Mouse (Mus musculus) spleen, embryonic (tissue): Measurements from ENCODE around the gene Plb1.

Experiments used
- CTCF ChIA-PET: fragments of 350-600 bp; sonication (Branson Sonifier 250); formaldehyde crosslinking; loops from one replicate; lab custom pipeline; 2022; lab: Charles Lee

Gene Plb1

DNA sequence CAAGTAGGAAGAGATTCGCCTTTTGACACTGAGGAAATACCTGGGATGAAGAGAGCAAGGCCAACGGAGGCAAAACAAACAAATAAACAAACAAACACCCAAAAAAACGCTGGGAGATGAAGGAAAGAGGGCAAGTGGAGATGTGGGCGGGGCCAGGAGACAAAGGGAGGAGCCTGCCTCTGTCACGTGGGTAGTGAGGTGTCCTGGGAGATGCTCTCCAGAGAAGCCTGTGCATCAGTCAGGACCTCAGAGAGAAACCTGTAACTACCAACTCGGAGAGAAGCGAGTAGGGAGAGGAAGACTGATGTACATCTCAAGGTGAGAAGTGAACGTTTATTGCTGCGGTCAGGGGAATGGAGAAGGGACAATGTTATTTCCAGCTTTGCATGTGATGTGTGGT lies at the start of gene Plb1:
Gene Plb1 (plus strand): TSS at position 235 of the 400 bp plus-strand sequence.
- CTCF ChIA-PET = no interaction called here

DNA sequence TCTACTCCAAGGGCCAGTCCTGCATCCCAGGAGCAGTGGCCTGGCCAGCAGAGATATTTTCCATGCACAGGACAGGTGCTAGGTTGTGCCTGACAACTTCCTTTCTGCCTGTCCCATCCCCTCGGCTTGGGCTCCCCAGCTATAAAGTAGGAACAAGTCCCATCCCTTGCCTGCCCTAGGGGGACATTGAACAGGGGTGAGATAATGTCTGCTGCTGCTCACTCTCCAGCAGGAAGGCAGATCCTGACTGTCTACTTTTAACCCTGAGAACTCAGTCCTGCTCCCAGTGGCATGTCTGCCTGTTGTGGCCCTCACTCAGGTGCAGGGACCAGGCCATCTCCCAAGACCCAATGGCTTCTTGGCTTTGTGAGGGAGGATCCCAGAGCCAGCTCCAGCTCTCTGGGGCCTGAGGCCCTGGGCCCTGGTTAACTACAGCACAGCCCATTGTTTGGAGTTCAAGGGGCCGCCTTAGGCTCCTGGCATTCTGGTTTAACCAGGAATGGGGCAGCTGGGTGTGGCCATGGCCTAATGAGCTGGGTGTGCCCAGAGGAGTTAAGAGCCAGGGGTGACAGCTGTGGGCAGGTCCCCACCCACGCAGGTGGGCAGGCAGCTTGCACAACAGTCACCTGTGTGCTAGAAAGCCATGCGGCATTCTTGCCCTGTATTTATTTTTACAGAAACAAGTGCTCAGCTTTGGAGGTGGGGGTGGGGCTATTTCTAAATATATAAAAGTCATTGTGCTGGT lies 49.5 kb upstream of the Plb1 start:
- CTCF ChIA-PET = interaction anchor here (0.6 kb wide), 1 partner anchor 230 kb away, joined by 6 read pairs; no protein-coding TSS in a partner anchor

DNA sequence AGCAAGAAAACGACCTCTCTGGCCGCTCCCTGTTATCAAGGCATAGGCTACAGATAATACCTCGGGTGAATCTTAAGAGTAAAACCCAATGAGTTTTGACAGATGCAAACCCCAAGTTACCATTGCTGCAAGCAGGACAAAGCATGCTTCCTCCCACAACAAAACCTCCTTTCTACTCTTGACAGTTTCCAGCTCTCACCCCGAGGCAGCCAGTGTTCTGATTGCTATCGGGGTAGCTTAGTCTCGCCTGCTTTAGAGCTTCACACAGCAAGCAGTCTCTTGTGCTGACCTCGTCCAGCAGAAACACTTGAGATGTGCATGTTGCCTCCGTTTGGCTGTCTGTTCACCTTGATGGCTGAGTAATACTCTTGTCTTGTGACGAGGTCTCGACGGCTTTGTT lies 44.8 kb upstream of the Plb1 start:
- CTCF ChIA-PET = no interaction called here

DNA sequence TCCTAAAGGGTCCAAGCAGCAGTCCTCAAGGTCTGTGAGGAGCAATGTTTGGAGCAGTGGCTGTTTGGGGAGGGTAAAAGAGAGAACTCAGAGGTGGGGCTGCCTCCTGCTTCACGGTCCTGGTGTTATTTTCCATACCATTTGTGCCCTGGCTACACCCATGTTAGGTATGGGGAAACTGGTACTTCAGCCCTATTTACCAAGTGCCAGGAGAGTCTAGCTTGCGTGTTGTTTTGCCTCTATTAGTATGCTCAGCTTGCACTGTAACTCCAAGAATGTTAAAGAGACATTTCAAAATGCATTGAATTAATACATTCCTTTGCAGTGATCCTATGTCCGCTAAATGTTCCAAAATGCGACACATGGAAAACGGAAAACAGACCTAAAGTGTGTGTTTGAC lies 41.2 kb upstream of the Plb1 start:
- CTCF ChIA-PET = no interaction called here

DNA sequence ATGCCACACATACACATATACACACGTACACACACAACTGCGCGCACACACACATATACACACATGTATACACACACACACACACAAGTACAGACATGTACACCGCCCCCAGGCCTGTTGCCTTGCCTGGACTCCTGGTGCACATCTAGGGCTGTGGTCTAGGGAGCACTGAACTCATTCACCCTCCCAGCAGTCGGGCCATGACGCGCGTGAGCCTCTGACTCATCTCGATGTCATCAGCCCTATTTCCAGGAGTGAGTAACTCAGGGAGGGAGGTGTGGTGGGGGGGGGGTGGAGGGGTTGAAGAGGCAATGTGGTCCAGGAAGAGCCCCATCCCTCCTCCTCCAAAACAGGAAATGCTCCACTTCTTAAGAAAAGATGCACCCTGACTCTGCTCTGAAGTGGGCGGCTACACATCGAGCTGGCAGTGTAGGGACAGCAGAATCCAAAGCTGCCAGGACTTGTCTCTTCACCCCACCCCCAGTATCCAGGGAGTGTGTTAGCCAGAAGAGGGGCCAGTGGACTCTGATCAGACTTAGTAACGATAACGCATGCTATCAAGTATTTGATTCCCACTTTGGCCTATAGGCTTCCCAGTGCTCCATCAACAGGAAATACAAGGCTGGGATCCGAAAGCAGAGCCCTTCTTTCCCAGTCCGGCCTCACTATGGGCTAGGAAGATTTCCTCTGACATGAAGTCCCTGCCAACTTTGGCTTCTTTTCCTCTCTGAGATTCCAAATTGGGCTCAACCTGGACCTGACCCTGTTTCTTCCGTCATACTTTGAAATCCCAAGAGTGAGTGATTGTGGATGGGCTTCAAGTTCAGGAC lies 40.3 kb upstream of the Plb1 start:
- CTCF ChIA-PET = no interaction called here

DNA sequence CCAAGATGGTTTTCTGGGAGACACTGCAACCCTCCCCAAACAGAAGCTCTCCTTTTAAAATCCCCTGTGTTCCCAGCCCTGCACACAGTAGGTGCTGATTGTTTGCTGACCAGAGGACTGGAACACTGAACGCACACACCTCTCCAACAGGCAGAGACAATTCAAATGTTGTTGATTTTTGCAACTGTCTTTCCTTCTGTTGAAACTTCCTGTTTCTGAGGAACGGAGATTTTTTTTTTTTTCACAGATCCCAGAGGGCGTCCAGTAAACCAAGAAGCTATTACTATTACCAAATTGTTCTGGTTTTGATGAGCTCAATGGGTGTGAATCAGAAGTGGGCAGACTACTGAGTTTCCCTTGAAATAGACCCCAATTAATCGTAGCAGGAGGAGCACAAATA lies 38.3 kb upstream of the Plb1 start:
- CTCF ChIA-PET = no interaction called here

DNA sequence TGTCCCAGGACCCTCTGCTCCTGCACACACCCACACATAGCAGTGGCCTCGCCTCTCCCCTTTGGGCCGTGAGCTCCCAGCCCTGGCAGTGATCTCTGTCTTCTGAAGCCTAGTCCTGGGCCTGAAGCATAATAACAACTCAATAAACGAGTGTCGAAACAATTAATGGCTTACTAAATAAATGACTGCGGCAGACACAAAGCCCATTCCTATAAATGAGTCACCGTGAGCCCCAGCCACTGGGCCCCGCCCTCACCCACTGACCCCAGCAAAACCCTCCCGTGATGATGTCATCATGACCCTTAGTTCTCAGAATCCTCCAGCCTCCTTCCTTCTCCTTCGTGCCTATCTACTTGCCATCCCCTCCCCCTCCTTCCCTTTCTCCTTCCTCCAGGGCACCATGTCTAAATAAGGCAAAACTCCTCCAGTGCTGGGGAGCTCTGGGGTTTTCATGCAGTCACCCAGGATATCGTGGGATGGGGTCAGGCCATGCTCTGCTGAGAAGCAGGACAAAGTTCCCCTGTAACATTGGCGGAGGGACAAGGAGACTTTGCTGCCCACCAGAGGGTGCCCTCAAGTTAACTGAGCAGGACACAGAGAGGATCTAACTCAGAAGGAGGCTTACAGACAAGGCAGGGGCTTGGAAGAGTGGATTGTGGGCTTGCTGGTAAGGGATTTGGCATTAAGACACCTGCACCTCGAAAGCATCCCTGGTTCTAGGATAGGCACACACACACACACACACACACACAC lies 36.5 kb upstream of the Plb1 start:
- CTCF ChIA-PET = interaction anchor here (0.8 kb wide), 1 partner anchor 444 kb away, joined by 3 read pairs; no protein-coding TSS in a partner anchor

DNA sequence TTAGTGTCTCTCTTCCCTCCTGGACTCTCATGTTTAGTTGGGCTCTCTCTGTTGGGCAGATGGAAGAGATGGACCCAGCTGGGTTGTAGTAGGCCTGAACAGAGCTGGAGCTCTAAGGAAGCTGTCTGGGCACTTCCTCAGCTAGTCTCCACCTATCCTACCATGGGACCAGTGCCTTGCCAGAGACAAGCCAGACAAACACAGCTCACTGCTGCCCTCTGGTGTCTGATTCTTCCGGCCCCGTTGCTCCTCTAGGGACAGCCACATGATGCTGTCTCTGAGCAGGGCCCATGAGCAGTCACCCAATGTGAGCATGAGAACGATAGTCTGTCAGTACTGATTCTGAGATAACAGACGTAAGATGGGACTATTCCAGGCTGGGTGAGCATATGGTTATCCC lies 34.8 kb upstream of the Plb1 start:
- CTCF ChIA-PET = interaction anchor here (0.7 kb wide), 1 partner anchor 12 kb away, joined by 3 read pairs; no protein-coding TSS in a partner anchor

DNA sequence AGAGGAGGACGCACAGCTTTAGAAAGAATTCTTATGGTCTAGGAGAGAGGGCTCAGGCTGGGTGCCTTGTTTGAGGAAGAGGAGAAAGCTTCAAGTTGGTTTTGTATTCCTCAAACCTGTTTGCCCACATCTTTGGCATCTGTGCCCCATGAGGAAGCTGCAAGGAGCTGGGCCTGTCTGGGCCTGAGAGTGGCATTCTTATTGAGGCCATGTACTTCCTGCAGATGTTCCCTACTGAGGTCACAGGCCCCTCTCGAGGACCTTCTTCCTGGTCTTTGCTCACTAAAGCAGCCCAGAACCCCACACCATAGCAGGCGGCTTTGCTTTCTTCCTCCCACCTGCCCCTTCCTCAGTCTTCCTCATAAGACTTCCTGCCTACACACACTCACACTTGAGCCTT lies 33.4 kb upstream of the Plb1 start:
- CTCF ChIA-PET = no interaction called here

DNA sequence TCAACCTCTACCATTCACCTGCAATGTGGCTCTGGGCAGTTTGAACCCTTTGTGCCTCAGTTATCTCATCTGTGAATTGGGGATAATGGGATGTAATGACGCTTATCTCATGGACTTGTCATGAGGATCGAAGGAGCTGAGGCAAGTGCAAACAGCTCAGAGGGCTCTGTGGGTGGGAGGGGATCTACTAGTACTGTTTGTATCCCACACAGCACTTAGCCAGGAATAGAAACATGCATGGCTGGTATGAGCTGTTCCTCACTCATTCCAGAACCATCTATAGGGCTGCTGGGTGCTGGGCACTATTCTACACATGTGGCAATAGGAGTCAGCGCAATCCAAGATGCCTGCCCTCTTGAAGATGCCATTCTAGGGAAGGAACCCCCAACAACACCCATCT lies 32.9 kb upstream of the Plb1 start:
- CTCF ChIA-PET = no interaction called here

DNA sequence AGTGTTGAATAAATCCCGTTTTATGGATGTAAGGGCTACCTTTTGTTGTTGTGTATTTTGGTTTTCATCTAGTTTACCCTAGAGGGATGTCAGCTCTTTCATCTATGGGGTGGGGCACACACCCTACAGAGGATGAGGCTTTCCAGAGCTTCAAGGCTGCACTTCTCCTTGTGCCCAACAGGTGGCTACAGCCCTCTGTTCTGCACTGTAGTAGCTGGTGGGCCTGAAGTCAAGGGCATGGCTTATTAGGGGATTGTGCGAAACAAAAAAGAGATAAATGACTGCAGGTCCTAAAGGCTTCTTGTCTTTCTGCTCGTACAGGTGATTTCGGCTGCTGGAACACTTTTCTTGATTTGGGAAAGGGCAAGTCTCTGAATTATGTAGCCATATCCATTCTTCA lies 27.9 kb upstream of the Plb1 start:
- CTCF ChIA-PET = no interaction called here

DNA sequence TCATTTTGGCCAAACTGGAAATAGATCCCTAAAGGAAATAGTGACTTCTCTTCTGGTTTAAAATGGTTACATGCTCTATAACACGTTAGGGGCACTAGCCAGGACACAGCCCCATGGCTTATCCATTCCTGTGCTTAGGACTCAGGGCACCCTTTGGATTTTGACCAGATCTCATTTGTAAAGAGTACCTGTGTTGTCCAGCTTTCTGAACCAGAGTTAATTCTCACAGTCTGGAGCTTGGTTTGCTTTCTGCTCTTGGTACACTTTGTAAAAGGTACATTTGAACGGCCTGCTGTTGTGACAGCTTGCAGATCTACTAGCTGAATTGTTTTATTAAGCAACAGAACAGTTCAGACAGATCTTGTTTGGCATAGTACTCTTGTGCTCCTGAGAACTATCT lies 25.8 kb upstream of the Plb1 start:
- CTCF ChIA-PET = no interaction called here

DNA sequence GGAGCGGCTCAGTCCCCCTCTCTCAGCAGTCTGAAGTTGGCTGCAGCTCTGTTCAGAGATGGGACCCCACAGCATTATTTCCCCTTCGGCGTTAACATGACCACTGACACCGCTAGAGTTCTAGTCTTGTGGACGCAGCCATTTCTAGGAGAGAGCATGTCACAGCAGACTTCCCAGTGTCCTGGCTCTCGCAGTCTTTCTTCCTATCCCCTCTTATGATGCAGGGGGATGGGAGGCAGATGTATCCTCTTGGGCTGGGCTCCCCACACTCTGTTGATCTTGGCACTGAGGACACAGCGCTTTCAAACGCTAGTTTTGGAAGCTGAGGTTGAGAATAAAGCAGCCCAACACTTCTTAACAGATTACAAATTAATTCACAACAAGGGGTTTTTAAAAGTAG lies 24.0 kb upstream of the Plb1 start:
- CTCF ChIA-PET = no interaction called here

DNA sequence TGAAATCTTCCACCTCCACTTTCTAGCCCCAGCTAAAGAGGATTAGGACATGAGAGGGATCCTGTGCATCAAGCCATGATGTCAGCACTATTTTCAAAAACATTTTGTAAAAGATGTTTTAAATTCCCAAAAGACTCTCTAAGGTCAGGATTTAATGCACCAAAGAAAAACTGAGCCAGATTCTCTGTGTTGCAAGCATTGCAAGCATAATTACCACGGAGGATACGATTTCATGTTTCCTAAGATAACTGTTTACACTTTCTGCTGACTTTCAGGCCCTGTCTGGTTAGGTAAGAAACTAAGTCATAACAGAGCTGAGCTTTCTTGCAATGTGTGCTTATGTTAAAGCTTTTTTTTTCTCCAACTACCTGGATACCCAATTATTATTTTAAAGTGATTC lies 21.5 kb upstream of the Plb1 start:
- CTCF ChIA-PET = no interaction called here

DNA sequence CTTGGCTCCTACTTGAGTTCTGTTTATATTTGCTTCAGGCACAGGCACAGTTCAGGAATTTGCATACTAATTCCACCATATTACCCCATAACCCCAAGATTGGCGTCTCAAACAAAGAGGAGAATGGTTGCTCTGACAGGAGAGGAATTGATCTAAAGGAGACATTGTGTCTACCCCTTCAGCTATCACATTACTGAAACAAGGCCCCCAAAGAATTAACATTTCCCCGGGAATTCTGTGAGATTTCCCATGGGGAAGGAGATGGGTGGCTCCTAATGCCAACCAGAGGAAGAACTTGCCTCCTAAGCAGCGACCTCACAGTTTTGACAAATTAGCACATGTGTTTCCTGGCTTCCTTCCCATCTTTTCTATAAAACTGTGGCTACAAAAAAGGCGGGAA lies 18.8 kb upstream of the Plb1 start:
- CTCF ChIA-PET = no interaction called here

DNA sequence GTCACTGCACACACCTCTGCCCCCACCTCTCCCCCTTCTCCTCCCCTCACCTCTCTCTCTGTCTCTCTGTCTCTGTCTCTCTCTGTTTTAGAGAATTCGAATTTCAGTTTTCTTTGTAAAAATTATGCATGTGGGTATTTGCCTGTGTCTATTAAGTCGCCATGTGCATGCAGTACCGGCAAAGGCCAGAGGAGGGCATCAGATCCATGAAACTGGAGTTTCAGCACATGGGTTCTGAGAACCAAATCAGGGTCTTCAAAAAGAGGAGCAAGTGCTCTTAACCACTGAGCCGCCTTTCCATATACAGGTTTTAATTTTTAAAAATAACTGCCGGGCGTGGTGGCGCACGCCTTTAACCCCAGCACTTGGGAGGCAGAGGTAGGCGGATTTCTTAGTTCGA lies 17.0 kb upstream of the Plb1 start:
- CTCF ChIA-PET = no interaction called here

DNA sequence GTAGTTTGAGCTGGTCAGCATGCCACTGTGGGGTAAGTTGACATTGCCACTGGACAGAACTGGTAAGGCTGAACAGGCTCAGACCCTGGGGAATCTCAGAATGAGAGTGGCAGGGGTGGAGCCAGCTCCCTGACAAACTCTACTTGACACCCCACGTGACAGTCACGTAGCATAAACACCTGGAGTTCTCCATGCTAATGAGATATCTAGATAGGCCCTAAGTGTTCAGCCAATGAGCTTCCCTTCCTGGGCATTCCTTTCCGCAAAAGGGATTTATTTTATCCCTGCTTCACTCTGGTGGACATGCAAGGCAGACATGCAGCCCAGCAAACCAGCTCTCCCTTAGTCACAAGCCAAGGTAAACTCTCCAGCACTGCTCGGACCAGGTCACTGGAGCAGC lies 16.0 kb upstream of the Plb1 start:
- CTCF ChIA-PET = no interaction called here

DNA sequence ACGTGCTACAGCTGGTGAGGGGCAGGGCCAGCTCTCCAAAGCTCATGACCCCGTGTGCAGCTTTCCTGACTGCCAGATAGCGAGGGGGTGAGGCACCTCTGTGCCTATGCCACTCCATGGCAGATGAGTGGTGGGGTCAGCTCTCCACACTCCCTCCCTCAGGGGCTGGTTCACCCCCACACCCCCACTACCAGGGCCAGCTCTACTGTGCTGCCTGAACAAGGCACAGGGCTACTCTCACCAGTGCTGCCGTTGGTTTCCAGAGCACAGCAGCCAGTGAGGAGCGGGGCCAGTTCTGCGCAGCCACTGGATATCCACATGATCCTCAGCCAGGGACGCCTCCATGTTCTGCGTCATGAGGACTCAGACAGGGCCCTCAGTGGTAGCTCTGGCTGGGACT lies 15.0 kb upstream of the Plb1 start:
- CTCF ChIA-PET = no interaction called here

DNA sequence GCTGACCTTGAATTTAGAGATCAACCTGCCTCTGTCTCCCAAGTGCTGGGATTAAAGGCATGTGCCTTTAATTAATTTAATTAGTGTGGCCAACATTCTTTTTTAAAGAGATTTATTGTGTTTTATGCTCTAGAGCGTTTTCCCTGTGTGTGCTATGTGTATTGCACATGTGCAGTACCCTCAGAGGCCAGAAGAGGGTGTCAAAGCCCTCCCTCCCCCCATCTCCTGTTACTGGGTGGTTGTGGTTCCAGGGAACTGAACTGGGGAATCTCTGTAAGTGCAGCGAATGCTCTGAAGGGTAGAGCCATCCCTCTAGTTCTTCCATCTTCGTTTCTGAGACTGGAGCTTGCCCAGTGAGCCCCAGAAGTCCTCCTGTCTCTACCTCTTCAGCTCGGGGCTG lies 2.1 kb upstream of the Plb1 start:
- CTCF ChIA-PET = no interaction called here

DNA sequence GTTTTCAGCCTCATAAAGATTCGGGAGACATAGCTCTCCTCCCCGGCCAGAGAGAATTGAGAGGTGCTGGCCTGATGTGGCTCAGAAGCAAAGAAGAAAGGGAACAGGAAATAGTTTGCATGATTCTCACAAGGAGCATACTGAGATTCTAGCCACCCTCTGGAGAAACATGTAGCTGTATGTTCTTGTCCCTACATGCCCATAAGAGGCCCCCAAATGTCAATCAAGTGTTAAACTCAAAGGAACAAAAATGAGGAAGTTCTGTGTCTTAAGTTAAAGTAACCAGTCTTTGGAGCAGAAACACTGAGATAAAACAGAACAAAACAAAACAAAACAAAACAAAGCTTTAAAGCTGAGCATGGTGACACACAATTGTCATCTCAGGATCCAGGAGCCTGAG lies 6.8 kb downstream of the Plb1 start:
- CTCF ChIA-PET = no interaction called here

DNA sequence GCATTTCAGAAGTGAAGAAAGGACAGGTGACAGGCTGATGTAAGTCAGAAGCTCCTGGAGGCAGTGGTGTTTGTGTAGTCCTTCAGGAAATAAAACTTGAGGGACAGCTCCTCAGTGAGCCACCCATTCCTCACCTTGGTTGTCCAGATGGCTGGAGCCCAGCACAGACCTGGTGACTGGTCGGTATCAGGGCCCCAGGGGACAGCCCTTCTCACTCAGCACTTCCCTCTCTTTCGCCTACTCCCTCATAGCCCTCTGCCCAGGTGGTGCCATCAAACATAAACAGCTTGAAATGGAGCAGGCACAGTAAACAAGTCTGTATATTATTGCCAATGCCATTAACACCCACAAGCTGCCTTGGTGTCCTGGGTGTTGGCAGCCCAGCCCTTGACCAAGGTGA lies 8.2 kb downstream of the Plb1 start:
- CTCF ChIA-PET = interaction anchor here (0.5 kb wide), 1 partner anchor 28 kb away, joined by 8 read pairs; no protein-coding TSS in a partner anchor

DNA sequence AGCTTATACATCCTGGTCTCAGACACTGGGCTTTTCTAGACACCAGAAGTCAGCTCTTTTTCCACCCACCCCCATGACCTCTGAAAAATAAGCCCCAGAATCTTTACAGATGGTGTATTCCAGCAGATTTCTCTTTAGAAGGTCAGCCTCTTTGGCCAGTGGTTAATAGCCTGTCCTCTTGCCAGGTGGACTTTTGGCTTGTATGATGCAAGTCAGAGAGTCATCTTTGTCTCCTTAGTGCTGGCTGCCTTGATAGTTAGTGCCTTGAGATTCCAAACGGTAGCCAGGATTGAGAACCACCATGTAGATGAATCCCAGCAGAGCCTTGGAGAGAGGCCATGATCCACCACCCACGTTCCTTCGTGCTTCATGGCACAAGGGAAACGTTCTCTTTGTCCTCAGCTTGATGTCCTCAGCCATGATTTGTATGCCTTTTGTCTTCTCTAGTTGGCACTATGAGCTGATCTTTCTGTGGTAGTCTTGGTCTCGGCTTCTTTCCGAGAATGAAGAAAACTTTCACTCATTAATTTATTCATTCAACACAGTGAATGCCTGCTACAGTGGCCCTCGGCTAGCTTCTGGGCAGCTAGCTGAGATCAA lies 10.9 kb downstream of the Plb1 start:
- CTCF ChIA-PET = no interaction called here
